Mouse (Mus musculus) lung, adult 2 months (tissue): ENCODE data around the gene Birc3. TPM values are rescaled to one million over a fixed set of nuclear protein-coding genes. Genes with fewer than 3 reads are reported as not detected.

Experiments
- DNase-seq: peaks from one replicate; pipeline ENCODE4 v3.0.0; 2022
- H3K4me1 ChIP-seq: fragments of 200-500 bp; 2 replicates; pipeline ENCODE4 v1.6.1; 2011; ENCODE audit warnings: low read length; ENCODE audit not compliant: control insufficient read depth, insufficient read depth
- H3K4me3 ChIP-seq: fragments of 200-500 bp; replicated peaks from 2 replicates; pipeline ENCODE3; 2011; ENCODE audit warnings: low read depth, mild to moderate bottlenecking, control low read depth, low read length; ENCODE audit errors: extremely low read depth
- CTCF ChIP-seq: fragments of 200-500 bp; IDR thresholded peaks from 2 replicates; pipeline ENCODE4 v1.5.1; 2011; ENCODE audit warnings: mild to moderate bottlenecking, low read length, control low read depth; ENCODE audit not compliant: insufficient read depth
- POLR2A ChIP-seq: fragments of 200-500 bp; IDR thresholded peaks from 2 replicates; pipeline ENCODE4 v1.6.1; 2011; ENCODE audit warnings: low read depth, mild to moderate bottlenecking, control low read depth, low read length, borderline replicate concordance; ENCODE audit errors: extremely low read depth
- WGBS: fragments of 180-500 bp; shearing (Covaris S2); methylation state at CpG from one replicate; pipeline ENCODE4 v1.1.7; 2018; 5-methylcytosine and 5-hydroxymethylcytosine counted together
- polyA plus RNA-seq: library from polyadenylated mRNA; depleted of rRNA; stranded (reverse); fragments of >200 nt; gene quantifications from 2 replicates; pipeline ENCODE4 v1.2.3, GENCODE M21; 2012

The Birc3 gene
- polyA plus RNA-seq, 1 experiment: 25.6 TPM

DNA sequence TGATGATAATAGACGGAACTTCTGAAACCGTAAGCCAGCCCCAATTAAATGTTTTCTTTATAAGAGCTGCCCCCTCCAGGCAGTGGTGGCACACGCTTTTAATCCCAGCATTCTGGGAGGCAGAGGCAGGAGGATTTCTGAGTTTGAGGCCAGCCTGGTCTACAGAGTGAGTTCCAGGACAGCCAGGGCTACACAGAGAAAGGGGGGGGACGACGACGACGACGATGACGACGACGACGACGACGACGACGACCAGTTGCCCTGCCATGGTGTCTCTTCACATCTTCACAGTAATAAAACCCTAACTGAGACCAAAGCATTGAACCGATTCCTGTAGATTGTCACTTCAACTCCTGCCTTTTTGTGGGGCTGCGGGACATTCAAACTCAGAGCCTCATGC lies 24.8 kb downstream of the Birc3 start:
- DNase-seq: no peak
- Histone ChIP-seq H3K4me3 (no peak overlapping the region), H3K4me1 (no peaks in the 10 kb centered on the region; the same call in 1 of the 2 replicates)
- WGBS: 88% methylated on average over 18 of the region's 18 CpGs
- TF ChIP-seq POLR2A (no peak), CTCF (no peak)

DNA sequence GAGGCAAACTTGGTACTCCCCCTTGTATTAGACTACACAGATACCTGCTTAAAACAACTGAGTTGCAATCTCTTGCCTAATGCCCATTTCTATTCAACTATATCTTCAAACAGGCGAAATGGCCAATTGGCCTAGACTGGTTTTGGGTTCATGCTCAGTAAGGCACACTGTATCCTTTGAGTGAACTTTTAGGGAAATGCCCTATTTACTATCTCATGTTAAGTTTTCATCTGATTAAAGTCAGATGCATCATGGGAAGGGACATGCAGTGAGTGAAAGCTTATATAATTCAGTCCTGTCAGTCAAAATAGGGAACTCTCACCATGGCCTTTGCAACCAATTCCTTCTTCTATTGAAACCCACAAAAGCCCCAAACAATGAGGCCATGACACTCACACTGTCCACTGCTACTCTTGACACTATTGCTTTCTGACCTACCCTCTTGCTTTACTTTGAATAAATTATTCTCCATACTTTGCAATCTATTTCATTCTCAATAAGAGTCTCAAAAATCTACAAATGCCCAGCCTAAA lies 26.3 kb downstream of the Birc3 start:
- no peak for DNase-seq

DNA sequence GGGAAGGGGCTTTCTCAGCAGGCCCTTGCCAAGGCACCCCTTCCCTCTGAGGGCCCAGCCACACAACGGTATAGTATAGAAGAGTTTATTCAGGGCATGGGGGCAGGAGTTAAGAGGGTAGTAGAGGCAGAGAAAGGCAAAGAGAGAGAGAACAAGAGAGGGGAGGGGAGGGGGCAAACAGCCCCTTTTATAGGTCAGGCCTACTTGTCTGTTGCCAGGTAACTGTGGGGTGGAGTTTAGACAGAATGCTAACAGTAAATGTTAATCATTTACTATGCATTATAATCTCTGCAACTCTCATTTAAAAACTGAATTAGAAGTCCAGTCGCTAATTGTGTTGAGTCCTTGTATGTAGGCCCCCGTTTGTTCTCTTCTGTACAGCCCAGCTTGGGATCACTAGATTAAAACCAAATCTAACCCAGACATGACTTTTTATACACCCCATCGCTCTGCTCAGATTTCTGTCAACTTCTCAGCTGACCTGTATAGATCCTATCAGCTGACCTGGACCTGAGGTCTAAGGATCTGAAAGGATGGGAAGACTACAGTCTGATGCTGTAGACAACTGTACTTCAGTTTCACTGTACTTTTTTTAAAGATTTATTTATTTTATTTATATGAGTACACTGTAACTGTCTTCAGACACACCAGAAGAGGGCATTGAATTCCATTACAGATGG lies 27.6 kb downstream of the Birc3 start:
- DNase-seq: no peak
- Histone ChIP-seq H3K4me3 (no peak overlapping the region), H3K4me1 (no peaks in the 10 kb centered on the region)
- 58% methylated on average over 4 of the region's 4 CpGs for WGBS
- TF ChIP-seq POLR2A: no peak
- no peak for TF ChIP-seq CTCF

More for the DNA sequence above, 26.3 kb downstream of the Birc3 start:
- Histone ChIP-seq H3K4me3 (no peak overlapping the region), H3K4me1 (no peaks in the 10 kb centered on the region)
- 92% methylated on average over 1 of the region's 1 CpGs for WGBS
- no peak for TF ChIP-seq POLR2A
- no peak for TF ChIP-seq CTCF

DNA sequence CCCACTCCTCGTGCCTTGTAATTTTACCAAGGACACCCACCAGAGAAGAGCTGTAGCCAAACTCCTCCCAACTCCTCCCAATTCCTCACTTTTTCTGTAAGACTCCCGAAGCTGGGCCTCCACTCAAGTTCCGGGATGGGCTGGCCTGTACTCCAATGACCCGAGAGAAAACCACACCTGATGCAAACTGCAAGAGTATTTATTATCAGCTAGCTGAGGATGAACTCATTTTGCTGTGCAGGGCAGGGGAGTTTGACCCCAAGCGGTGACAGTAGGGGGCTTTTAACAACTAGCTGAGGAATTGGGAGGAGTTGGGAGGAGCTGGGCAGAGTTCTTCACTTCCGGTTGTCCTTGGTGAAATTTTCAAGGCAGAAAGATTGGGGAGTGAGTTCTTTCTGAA lies 31.8 kb downstream of the Birc3 start:
- no peak for TF ChIP-seq CTCF
- no peak for DNase-seq
- Histone ChIP-seq H3K4me1 (no peaks in the 10 kb centered on the region; the same call in 1 of the 2 replicates), H3K4me3 (no peak overlapping the region)
- WGBS: 70% methylated on average over 6 of the region's 6 CpGs

DNA sequence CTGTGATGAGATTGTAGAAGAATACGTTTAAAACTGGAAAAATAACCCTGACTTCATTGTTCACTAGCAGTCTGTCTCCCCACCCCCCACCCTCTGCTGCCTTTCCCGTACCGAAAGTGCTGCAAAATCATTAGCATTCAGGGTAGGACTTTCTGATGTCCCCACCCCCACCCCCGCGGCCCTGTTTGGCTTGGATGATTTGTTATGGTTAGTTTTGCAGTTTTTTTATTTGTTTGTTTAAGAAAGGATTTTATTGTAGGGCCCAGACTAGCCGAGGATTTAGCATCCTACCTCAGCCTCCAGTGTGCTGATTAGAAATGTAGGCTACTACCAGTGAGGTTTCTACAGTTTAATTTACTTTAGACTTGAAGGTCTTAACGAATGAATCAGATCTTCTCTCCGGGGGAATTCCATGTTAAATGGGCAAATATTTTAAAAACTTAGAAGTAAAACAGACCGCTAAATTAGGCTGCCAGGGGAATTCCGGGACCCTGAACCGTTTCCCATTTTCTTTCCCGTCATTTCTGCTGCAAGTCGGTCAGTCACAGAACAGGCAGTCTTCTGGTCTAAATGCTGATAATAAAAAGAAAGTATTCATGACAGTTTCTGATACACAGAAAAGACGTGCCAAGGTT lies 35.1 kb downstream of the Birc3 start:
- no peak for DNase-seq
- TF ChIP-seq CTCF (no peak), POLR2A (no peak)

DNA sequence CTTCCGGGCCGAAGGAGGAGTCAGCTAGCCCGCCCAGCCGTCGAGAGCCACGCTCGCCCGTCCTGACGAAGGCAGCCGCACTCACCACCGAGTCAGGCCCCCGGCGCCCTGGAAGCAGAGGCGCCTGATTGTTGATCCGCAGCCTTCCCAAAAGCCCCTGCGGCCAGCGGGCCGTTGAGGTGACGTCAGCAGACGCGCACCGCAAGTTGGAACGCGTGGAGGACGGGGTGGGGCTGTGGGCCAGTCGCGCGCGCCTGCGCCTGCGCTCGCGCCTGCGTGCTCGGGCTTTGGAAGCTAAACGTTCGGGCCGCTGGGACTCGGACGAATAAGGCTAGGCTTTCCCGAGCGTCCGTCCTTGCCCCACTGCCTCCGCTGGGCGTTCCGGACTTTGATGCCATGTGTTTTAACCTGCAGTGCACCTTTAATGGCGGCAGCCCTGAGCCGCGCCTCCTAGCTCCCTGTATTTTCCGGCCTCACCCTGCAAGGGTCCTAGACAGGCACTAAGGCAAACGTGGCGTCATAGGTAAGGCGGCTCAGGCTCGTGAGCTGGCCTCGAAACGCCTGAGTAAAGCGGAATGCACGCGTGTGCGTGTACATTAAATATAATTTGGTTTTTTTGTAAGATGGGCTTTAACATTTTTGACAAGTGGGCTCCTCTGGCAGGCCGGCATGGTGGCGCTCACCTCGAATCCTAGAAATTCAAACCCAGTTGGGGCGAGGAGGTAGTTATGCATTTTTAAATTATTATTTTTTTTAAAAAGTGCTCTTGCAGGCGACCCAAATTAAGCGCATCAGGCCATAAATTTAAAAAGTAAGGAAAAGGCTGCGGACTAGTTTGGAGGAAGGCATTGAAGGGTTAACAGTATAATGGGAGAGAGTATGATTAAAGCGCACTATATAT lies 35.8 kb downstream of the Birc3 start, which contains the start of gene Birc2:
Gene Birc2, minus strand, starts transcription at position 160 of the 901 bp plus-strand sequence.
- peak within 1 kb of the TSS; percentile 88 for H3K4me3 ChIP-seq
- under 1% methylated on average over 68 of the region's 68 CpGs for WGBS
- TF ChIP-seq POLR2A: peak; percentile 88; the same call in 1 of the 2 replicates
- TF ChIP-seq CTCF: no peak
- H3K4me1 ChIP-seq: peaks cover 4% of the 10 kb centered on the region; the same call in 1 of the 2 replicates
- peak; percentile 93 for DNase-seq

More for the DNA sequence above, 35.1 kb downstream of the Birc3 start:
- WGBS: 10% methylated on average over 14 of the region's 14 CpGs
- H3K4me1 ChIP-seq: peaks cover 4% of the 10 kb centered on the region; the same call in 1 of the 2 replicates
- peak overlapping the region; percentile 88 for H3K4me3 ChIP-seq

DNA sequence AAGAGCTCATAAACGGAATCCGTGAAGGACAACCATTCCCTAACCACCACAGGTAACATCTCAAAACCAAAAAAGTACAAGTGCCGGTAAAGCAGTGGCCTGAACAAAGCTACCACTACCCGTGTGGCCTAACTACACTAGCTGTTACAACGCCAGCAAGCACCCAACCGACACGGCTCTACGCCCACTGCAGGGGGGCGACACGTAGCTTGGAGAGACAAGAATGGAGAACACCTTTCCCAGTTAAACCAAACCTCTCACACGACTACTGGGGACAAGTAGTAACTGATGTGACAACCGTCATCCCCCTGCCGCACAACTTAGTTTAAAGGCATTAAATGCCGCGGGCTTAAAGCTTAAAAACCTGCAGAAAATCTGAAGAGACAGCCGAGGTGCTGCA lies 36.7 kb downstream of the Birc3 start:
- WGBS: under 1% methylated on average over 16 of the region's 16 CpGs
- H3K4me1 ChIP-seq: peaks cover 6% of the 10 kb centered on the region; the same call in 1 of the 2 replicates
- H3K4me3 ChIP-seq: peak overlapping the region; percentile 88
- no peak for TF ChIP-seq POLR2A
- TF ChIP-seq CTCF: no peak
- DNase-seq: peak; percentile 64

DNA sequence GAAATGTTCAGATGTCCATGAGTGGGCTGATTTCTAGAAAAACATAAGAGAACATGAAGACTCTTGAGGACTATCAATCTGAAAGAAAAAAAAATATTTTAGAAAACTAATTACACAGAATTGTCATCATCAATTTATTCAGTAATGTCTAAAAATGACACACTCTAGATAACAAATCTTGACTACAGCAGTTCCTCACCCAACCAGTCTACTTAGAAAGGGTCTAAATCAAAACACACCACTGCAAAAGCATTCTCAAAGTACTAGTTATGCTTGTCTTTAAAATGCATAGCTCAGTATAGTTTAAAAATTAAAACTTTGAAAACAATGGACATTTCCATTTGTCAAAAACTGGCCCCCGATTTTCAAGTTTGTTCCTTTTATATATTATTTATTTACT lies 37.7 kb downstream of the Birc3 start:
- Histone ChIP-seq H3K4me3 (no peak overlapping the region), H3K4me1 (peaks cover 6% of the 10 kb centered on the region; the same call in 1 of the 2 replicates)
- no peak for DNase-seq
- no peak for TF ChIP-seq POLR2A
- no peak for TF ChIP-seq CTCF
- 56% methylated on average over 1 of the region's 1 CpGs for WGBS

DNA sequence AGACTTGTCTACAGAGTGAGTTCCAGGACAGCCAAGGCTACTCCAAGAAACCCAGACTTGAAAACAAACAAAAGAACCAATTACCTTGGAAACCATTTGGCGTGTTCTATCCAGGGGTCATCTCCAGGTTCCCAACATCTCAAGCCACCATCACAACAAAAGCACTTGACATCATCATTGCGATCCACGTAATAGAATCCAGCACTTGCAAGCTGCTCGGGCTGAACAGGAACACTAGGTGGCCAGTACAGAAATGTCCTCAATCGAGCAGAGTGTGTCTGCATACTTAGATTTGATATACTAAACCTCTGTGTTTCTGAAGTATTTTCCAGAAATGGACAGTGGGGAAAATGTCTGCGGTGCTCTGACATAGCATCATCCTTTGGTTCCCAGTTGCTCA lies 39.6 kb downstream of the Birc3 start:
- no peak for DNase-seq
- Histone ChIP-seq H3K4me1 (peaks cover 14% of the 10 kb centered on the region), H3K4me3 (no peak overlapping the region)
- no peak for TF ChIP-seq POLR2A
- TF ChIP-seq CTCF: no peak
- WGBS: 75% methylated on average over 6 of the region's 6 CpGs
